Mouse (Mus musculus) megakaryocyte, embryonic 14.5 days (primary cell): ENCODE measurements around the gene Snx20.

Experiments used
- FLI1 ChIP-seq: IDR thresholded peaks from 2 replicates; pipeline ENCODE4 v1.6.1; 2012; ENCODE audit warnings: low read length, inconsistent platforms, mixed read lengths
- GATA1 ChIP-seq: IDR thresholded peaks from 3 replicates; pipeline ENCODE4 v1.6.1; 2012; ENCODE audit warnings: mixed read lengths, low read length, inconsistent platforms, borderline replicate concordance

GRCm38 (mm10) chr8:88580785-88581184 lies 55.1 kb downstream of the Snx20 start:
- no peak for TF ChIP-seq GATA1
- no peak for TF ChIP-seq FLI1
